Mouse (Mus musculus): Measurements from ENCODE around the gene Wnt11. TPM values are rescaled to one million over a fixed set of nuclear protein-coding genes. Genes with fewer than 3 reads are reported as not detected.

The Wnt11 gene
- total RNA-seq, 2 experiments from 2014 or later: 0.93 to 1.0 TPM

DNA sequence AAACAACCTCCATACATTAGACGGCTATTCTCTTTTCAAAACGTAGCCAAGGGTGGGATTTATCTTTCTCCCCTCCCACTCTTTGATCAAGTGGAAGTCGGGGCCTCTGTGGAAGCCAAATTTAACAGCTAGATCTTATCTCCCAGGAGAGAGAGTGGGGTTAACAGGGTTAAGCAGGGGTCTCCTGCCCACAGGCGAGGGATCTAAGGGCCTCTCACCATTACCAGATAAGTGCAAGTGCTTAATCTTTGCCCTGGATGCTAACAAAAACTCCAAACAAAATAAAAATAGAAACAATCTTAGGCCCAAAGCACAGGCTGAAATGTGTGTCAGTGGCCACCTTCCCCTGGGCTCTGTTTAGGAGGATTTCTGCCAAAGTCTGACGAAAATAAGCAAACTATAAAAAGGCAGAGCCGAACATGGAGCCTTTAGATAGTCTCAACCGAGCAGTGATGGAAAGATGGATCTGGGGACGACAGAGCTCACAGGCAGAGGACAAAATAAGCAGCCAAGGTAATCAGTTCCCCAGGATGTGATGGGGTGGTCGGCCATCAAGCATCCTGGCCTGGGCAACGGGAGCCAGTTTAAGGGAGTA lies 60.7 kb downstream of the Wnt11 start:
- H3K4me3 ChIP-seq: no peak overlapping the region
- TF ChIP-seq CTCF (IDR thresholded peaks at IDR 0.05): no peak
- intact Hi-C loops (cut with DNase I): no loop called here
- no peak for DNase-seq (ENCODE audit: extremely low spot score in 1 of 2, low spot score in 2 of 2)
- peak overlapping the region; percentile 44; the same call in 1 of the 2 replicates for H3K27ac ChIP-seq

- peak overlapping the region; percentile 55 for H3K27ac ChIP-seq
- no peak for TF ChIP-seq CTCF (IDR thresholded peaks at IDR 0.05)
- intact Hi-C loops (cut with DNase I): no loop called here
Observed at GRCm38 (mm10) chr7:98897323-98897722, 62.4 kb downstream of the Wnt11 start.

GRCm38 (mm10) chr7:98899815-98900214 lies 64.9 kb downstream of the Wnt11 start:
- intact Hi-C loops (cut with DNase I): no loop called here
- no peak for TF ChIP-seq CTCF (IDR thresholded peaks at IDR 0.05)
- H3K27ac ChIP-seq: no peak overlapping the region

More at GRCm38 (mm10) chr7:98897323-98897722, 62.4 kb downstream of the Wnt11 start:
- no peak for DNase-seq (ENCODE audit: extremely low spot score in 1 of 2, low spot score in 2 of 2)
- no peak overlapping the region for H3K4me3 ChIP-seq

GRCm38 (mm10) chr7:98901120-98901519 lies 66.2 kb downstream of the Wnt11 start:
- intact Hi-C loops (cut with DNase I): no loop called here
- DNase-seq (ENCODE audit: extremely low spot score in 1 of 2, low spot score in 2 of 2): no peak
- Histone ChIP-seq H3K4me3 (no peak overlapping the region), H3K27ac (no peak overlapping the region)
- peak; percentile 48 for TF ChIP-seq CTCF (IDR thresholded peaks at IDR 0.05)

More at GRCm38 (mm10) chr7:98899815-98900214, 64.9 kb downstream of the Wnt11 start:
- H3K4me3 ChIP-seq: no peak overlapping the region
- no peak for DNase-seq (ENCODE audit: extremely low spot score in 1 of 2, low spot score in 2 of 2)

- DNase-seq (ENCODE audit: extremely low spot score in 1 of 2, low spot score in 2 of 2): no peak
- no peak overlapping the region for H3K27ac ChIP-seq
- TF ChIP-seq CTCF (IDR thresholded peaks at IDR 0.05): no peak
- H3K4me3 ChIP-seq: no peak overlapping the region
- intact Hi-C loops (cut with DNase I): no loop called here
Observed at GRCm38 (mm10) chr7:98903884-98904283, 69.0 kb downstream of the Wnt11 start.

Other genes starting within 250 kb of the Wnt11 start
- 10 to 100 TPM; 67.4 to 76.7 TPM for gene Emsy, start 178.3 kb upstream of the Wnt11 start, total RNA-seq (2021)
- gene Thap12, start 132.0 kb upstream of the Wnt11 start, total RNA-seq (2021): 10 to 100 TPM; 57.7 to 61.2 TPM